Mouse (Mus musculus): Measurements from ENCODE around the gene Idh3b. TPM values are rescaled to one million over a fixed set of nuclear protein-coding genes. Genes with fewer than 3 reads are reported as not detected.
A peak's percentile ranks its signal among the peaks of the same experiment; 100 is the strongest.

The Idh3b gene
- 524 and 525 TPM in 2 replicates for polyA plus RNA-seq (2012; rRNA removed)

DNA sequence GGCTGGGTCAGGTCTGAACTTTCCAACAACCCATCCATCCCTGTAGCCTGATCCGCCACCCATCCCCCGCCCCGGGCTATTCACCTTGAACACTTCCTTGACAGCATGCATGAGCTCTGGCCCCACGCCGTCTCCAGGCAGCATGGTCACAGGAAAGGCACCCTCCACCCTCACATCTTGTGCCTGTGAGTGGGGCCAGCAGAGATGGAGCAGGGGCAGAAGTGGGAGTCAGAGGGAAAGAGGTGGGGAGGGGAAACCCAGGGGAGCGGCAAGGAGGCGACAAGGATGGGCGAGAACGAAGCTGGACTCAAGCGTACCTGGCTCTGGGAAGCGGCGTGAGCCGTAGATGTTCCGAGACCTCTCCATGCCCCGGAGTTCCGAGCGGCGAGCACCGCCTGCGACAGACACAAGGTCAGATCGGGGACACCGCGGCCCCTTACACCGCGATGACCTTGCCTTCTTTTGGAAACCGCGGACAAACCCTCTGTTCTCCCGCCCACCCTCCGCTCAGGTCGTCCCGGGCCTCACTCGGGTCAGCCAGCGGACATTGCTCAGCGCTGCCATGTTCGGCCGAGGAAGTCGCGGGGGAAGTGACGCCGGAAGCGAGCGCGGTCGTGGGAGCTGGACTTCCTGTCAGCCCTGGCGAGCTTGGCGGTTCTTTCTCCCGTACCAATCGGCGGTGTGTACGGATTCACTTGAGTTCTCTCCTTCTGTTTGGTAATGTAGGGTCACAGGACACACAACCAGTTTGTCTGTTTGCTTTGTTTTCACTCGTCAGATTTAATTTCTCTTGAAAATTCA lies at the start of gene Idh3b:
Gene Idh3b (minus strand): TSS at position 694 of the 801 bp plus-strand sequence.
- Histone ChIP-seq H3K27me3 (replicated peaks; ENCODE audit: control insufficient read depth, insufficient read depth, low read length) (no peaks in the 10 kb centered on the region), H3K4me1 (ENCODE audit: control insufficient read depth, insufficient read depth, low read length) (peaks cover 7% of the 10 kb centered on the region), H3K4me3 (ENCODE audit: insufficient read depth, low read depth, low read length) (peak within 1 kb of the TSS; percentile 98), H3K27ac (ENCODE audit: insufficient read depth, low read depth, low read length) (peak within 1 kb of the TSS; percentile 97), H3K36me3 (ENCODE audit: control insufficient read depth, insufficient read depth, low read length) (no peaks in the 10 kb centered on the region)
- TF ChIP-seq POLR2A (IDR thresholded peaks at IDR 0.05; ENCODE audit: low read depth, low read length): peak; percentile 46
- no peak for TF ChIP-seq CTCF (conservative IDR thresholded peaks at IDR 0.05; ENCODE audit: insufficient read depth, insufficient read length, low read depth, low read length)
- under 1% methylated on average over 51 of the region's 51 CpGs for WGBS
- peak; percentile 94 for DNase-seq

DNA sequence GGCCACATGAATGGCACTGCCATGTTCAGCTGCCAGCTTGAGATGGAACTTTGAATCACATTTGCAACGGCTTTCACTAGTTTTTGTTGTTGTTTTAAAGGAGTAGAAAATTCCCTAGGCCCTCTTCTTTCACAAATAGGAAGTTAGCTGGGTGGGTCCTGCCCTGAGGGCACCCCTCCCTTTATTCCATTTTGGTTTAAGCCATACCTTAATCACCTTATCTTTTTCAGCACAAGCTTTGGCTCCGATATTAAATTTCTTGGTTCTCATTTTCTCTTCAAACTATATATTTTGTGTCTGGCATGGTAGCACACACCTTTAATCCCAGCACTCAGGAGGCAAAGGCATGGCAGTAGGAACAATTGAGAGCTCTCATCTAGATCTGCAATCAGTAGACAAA lies 45.2 kb upstream of the Idh3b start:
- 92% methylated on average over 2 of the region's 2 CpGs for WGBS
- H3K36me3 ChIP-seq (ENCODE audit: control insufficient read depth, insufficient read depth, low read length): no peaks in the 10 kb centered on the region

DNA sequence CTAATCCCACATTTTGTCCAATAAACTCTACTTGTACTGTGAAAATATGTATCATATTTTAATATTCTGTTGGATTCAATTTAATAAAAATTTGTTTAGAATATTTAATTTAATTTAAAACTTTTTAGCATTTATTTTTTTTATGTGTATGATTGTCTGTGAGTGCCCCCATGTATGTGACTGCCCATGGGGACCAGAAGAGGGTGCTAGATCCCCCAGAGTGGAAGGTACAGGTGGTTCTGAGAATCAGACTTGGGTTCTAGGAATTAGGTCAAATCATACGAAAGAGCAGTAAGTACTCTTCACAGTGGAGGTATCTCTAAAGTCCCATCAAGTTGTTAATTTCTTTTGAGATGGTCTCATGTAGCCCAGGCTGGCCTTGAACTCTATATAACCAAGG lies 42.7 kb upstream of the Idh3b start:
- no peaks in the 10 kb centered on the region for H3K4me1 ChIP-seq (ENCODE audit: control insufficient read depth, insufficient read depth, low read length)
- DNase-seq: no peak
- H3K27me3 ChIP-seq (replicated peaks; ENCODE audit: control insufficient read depth, insufficient read depth, low read length): no peaks in the 10 kb centered on the region
- no peaks in the 10 kb centered on the region for H3K36me3 ChIP-seq (ENCODE audit: control insufficient read depth, insufficient read depth, low read length)
- H3K27ac ChIP-seq (ENCODE audit: insufficient read depth, low read depth, low read length): no peak overlapping the region
- 50% methylated on average over 1 of the region's 1 CpGs for WGBS
- TF ChIP-seq CTCF (conservative IDR thresholded peaks at IDR 0.05; ENCODE audit: insufficient read depth, insufficient read length, low read depth, low read length): no peak
- TF ChIP-seq POLR2A (IDR thresholded peaks at IDR 0.05; ENCODE audit: low read depth, low read length): no peak
- H3K4me3 ChIP-seq (ENCODE audit: insufficient read depth, low read depth, low read length): no peak overlapping the region

More for the DNA sequence above, 45.2 kb upstream of the Idh3b start:
- no peaks in the 10 kb centered on the region for H3K27me3 ChIP-seq (replicated peaks; ENCODE audit: control insufficient read depth, insufficient read depth, low read length)
- H3K4me3 ChIP-seq (ENCODE audit: insufficient read depth, low read depth, low read length): no peak overlapping the region
- DNase-seq: no peak
- H3K4me1 ChIP-seq (ENCODE audit: control insufficient read depth, insufficient read depth, low read length): no peaks in the 10 kb centered on the region
- TF ChIP-seq CTCF (conservative IDR thresholded peaks at IDR 0.05; ENCODE audit: insufficient read depth, insufficient read length, low read depth, low read length): no peak
- no peak for TF ChIP-seq POLR2A (IDR thresholded peaks at IDR 0.05; ENCODE audit: low read depth, low read length)
- H3K27ac ChIP-seq (ENCODE audit: insufficient read depth, low read depth, low read length): no peak overlapping the region

GRCm38 (mm10) chr2:130303014-130303413 lies 18.7 kb upstream of the Idh3b start:
- WGBS: 77% methylated on average over 4 of the region's 4 CpGs
- TF ChIP-seq CTCF (conservative IDR thresholded peaks at IDR 0.05; ENCODE audit: insufficient read depth, insufficient read length, low read depth, low read length): no peak
- TF ChIP-seq POLR2A (IDR thresholded peaks at IDR 0.05; ENCODE audit: low read depth, low read length): no peak
- H3K4me3 ChIP-seq (ENCODE audit: insufficient read depth, low read depth, low read length): no peak overlapping the region
- no peaks in the 10 kb centered on the region for H3K4me1 ChIP-seq (ENCODE audit: control insufficient read depth, insufficient read depth, low read length)
- no peak for DNase-seq
- no peaks in the 10 kb centered on the region for H3K27me3 ChIP-seq (replicated peaks; ENCODE audit: control insufficient read depth, insufficient read depth, low read length)
- no peak overlapping the region for H3K27ac ChIP-seq (ENCODE audit: insufficient read depth, low read depth, low read length)
- no peaks in the 10 kb centered on the region for H3K36me3 ChIP-seq (ENCODE audit: control insufficient read depth, insufficient read depth, low read length)

DNA sequence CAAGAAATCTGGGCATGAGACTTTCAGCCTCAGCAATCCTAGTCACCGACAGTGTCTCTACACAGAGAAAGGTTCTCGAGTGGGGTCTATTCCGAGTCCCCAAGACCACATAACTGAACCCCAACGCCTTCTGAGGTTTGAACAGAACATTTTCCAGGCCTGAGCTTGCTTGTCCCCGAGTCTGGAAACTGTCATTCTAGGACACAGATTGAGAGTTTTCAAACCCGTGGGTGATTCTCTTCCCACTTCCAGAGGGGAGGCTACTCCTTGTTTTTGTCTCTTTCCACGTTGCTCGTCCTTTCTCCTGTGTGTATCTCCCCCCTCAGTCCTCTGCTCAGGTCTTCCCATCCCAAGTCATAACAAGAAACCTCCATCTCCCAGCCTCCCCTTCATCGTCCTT lies 13.2 kb upstream of the Idh3b start:
- WGBS: 91% methylated on average over 9 of the region's 9 CpGs
- Histone ChIP-seq H3K36me3 (ENCODE audit: control insufficient read depth, insufficient read depth, low read length) (no peaks in the 10 kb centered on the region), H3K4me3 (ENCODE audit: insufficient read depth, low read depth, low read length) (no peak overlapping the region), H3K27ac (ENCODE audit: insufficient read depth, low read depth, low read length) (no peak overlapping the region), H3K27me3 (replicated peaks; ENCODE audit: control insufficient read depth, insufficient read depth, low read length) (peaks cover 2% of the 10 kb centered on the region; the same call in 1 of the 2 replicates), H3K4me1 (ENCODE audit: control insufficient read depth, insufficient read depth, low read length) (no peaks in the 10 kb centered on the region)
- no peak for DNase-seq
- TF ChIP-seq POLR2A (IDR thresholded peaks at IDR 0.05; ENCODE audit: low read depth, low read length) (no peak), CTCF (conservative IDR thresholded peaks at IDR 0.05; ENCODE audit: insufficient read depth, insufficient read length, low read depth, low read length) (no peak)

DNA sequence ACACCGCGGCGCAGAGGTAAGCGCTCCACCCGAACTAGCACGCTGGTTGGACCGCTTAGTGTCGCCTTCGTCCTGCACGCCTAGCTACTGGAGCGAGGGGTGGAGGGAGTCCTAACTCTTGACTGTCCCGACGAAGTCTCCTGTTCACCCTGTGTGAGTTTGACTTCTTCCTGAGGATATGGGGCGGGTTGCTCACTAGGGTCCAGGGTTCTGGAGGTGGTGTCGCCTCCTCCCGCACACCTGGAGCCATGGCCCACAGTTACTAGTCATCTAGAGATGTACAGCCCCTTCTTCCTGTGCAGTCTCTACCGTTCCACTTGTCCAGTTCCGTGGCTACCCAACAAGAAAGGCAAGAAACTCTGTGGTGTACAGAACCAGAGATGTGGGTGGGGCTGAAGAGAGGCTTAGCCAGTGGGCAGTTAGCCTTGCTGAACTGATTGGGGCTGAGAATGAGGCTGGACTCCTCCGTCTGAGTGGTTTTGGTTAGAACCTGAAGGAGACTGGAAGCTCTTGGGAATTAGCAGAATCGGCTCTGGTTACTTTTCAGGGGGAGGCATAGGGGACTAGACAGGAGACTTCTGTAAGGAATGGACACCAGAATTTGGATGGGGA lies 11.9 kb upstream of the Idh3b start:
- no peak overlapping the region for H3K27ac ChIP-seq (ENCODE audit: insufficient read depth, low read depth, low read length)
- H3K36me3 ChIP-seq (ENCODE audit: control insufficient read depth, insufficient read depth, low read length): no peaks in the 10 kb centered on the region
- peak overlapping the region; percentile 44; the same call in 1 of the 2 replicates for H3K4me3 ChIP-seq (ENCODE audit: insufficient read depth, low read depth, low read length)
- WGBS: 6% methylated on average over 20 of the region's 20 CpGs
- H3K27me3 ChIP-seq (replicated peaks; ENCODE audit: control insufficient read depth, insufficient read depth, low read length): peaks cover 2% of the 10 kb centered on the region; the same call in 1 of the 2 replicates
- H3K4me1 ChIP-seq (ENCODE audit: control insufficient read depth, insufficient read depth, low read length): no peaks in the 10 kb centered on the region
- no peak for DNase-seq
- no peak for TF ChIP-seq POLR2A (IDR thresholded peaks at IDR 0.05; ENCODE audit: low read depth, low read length)
- TF ChIP-seq CTCF (conservative IDR thresholded peaks at IDR 0.05; ENCODE audit: insufficient read depth, insufficient read length, low read depth, low read length): no peak
